Mouse (Mus musculus): ENCODE results near the gene Ctr9.

GRCm38 (mm10) chr7:111048920-111049319 lies 20.2 kb downstream of the Ctr9 start:
- TF ChIP-seq CTCF (IDR thresholded peaks at IDR 0.05; ENCODE audit: insufficient read depth, low read length) (no peak), POLR2A (IDR thresholded peaks at IDR 0.05; ENCODE audit: borderline replicate concordance, extremely low read depth, low read depth, low read length) (no peak)

Measured in lung, adult 2 months (tissue).